Mouse (Mus musculus) forebrain, embryonic 15.5 days (tissue): ENCODE measurements around the gene Wfdc21. TPM values are rescaled to one million over a fixed set of nuclear protein-coding genes. Genes with fewer than 3 reads are reported as not detected.

Source experiments
- ATAC-seq: fragments of 200-750 bp; cut with Nextera tagmentation; replicated peaks from 2 replicates; pipeline ENCODE4 v1.8.0; 2017; ENCODE audit warnings: mild to moderate bottlenecking, moderate TSS enrichment, moderate library complexity
- H3K27ac ChIP-seq: fragments of 300-500 bp; sonication (generic); replicated peaks from 2 replicates; pipeline ENCODE4 v1.5.1; 2015; ENCODE audit warnings: mild to moderate bottlenecking, inconsistent platforms
- H3K27me3 ChIP-seq: fragments of 300-500 bp; sonication (generic); 2 replicates; pipeline ENCODE4 v1.6.1; 2015; ENCODE audit warnings: inconsistent platforms
- H3K36me3 ChIP-seq: fragments of 300-500 bp; sonication (generic); 2 replicates; pipeline ENCODE4 v1.6.1; 2015; ENCODE audit warnings: mild to moderate bottlenecking, inconsistent platforms
- H3K4me1 ChIP-seq: fragments of 300-500 bp; sonication (generic); 2 replicates; pipeline ENCODE4 v1.6.1; 2015; ENCODE audit warnings: inconsistent platforms
- H3K4me2 ChIP-seq: fragments of 300-500 bp; sonication (generic); replicated peaks from 2 replicates; pipeline ENCODE4 v1.6.1; 2015; ENCODE audit warnings: mild to moderate bottlenecking, inconsistent platforms
- H3K4me3 ChIP-seq: fragments of 300-500 bp; sonication (generic); 2 replicates; pipeline ENCODE4 v1.5.1; 2015; ENCODE audit warnings: mild to moderate bottlenecking, inconsistent platforms
- H3K9ac ChIP-seq: fragments of 300-500 bp; sonication (generic); replicated peaks from 2 replicates; pipeline ENCODE4 v1.6.1; 2015; ENCODE audit warnings: mild to moderate bottlenecking, inconsistent platforms
- H3K9me3 ChIP-seq: fragments of 300-500 bp; sonication (generic); 2 replicates; pipeline ENCODE4 v1.6.1; 2016; ENCODE audit warnings: inconsistent platforms
- WGBS: fragments of 180-500 bp; shearing (Covaris S2); methylation state at CpG from one replicate; pipeline ENCODE4 v1.1.7; 2015; ENCODE audit warnings: mixed read lengths; 5-methylcytosine and 5-hydroxymethylcytosine counted together
- polyA plus RNA-seq: library from polyadenylated mRNA; unstranded; fragments of >200 nt; fragmentation: Nextera tagmentation; extraction: Ambion mirVana; gene quantifications from 2 replicates; pipeline ENCODE4 v1.2.1, GENCODE M21; 2015

Gene Wfdc21
- polyA plus RNA-seq, 1 experiment from 2014 or later, result not detected

GRCm38 (mm10) chr11:83735881-83736280 lies 10.9 kb upstream of the Wfdc21 start:
- no peaks in the 10 kb centered on the region for H3K4me1 ChIP-seq
- no peak overlapping the region for H3K4me2 ChIP-seq
- WGBS, result 81% methylated on average over 2 of the region's 2 CpGs
- H3K9ac ChIP-seq, result no peak overlapping the region
- no peak overlapping the region for H3K27ac ChIP-seq
- no peaks in the 10 kb centered on the region for H3K36me3 ChIP-seq
- no peaks in the 10 kb centered on the region for H3K27me3 ChIP-seq
- H3K4me3 ChIP-seq, result no peak overlapping the region
- ATAC-seq, result no peak
- no peaks in the 10 kb centered on the region for H3K9me3 ChIP-seq

- H3K9me3 ChIP-seq, result no peaks in the 10 kb centered on the region
- no peaks in the 10 kb centered on the region for H3K4me1 ChIP-seq
- WGBS, result 82% methylated on average over 3 of the region's 3 CpGs
- H3K27me3 ChIP-seq, result peaks cover 9% of the 10 kb centered on the region; the same call in 1 of the 2 replicates
- no peak overlapping the region for H3K4me3 ChIP-seq
- H3K4me2 ChIP-seq, result no peak overlapping the region
- H3K9ac ChIP-seq, result no peak overlapping the region
- no peak overlapping the region for H3K27ac ChIP-seq
- no peaks in the 10 kb centered on the region for H3K36me3 ChIP-seq
- ATAC-seq, result no peak
Measured at GRCm38 (mm10) chr11:83737109-83737558, 9.6 kb upstream of the Wfdc21 start.

- Histone ChIP-seq H3K4me2 (no peak overlapping the region), H3K27me3 (peaks cover 9% of the 10 kb centered on the region; the same call in 1 of the 2 replicates), H3K27ac (no peak overlapping the region), H3K4me1 (no peaks in the 10 kb centered on the region), H3K4me3 (no peak overlapping the region), H3K36me3 (no peaks in the 10 kb centered on the region), H3K9me3 (no peaks in the 10 kb centered on the region), H3K9ac (no peak overlapping the region)
- WGBS, result 27% methylated on average over 5 of the region's 5 CpGs
- no peak for ATAC-seq
Measured at GRCm38 (mm10) chr11:83739241-83739640, 7.5 kb upstream of the Wfdc21 start.

GRCm38 (mm10) chr11:83740443-83740991 lies 6.2 kb upstream of the Wfdc21 start:
- 83% methylated on average over 4 of the region's 4 CpGs for WGBS
- ATAC-seq, result no peak

GRCm38 (mm10) chr11:83741841-83742240 lies 4.9 kb upstream of the Wfdc21 start:
- no peak overlapping the region for H3K4me3 ChIP-seq
- no peak overlapping the region for H3K4me2 ChIP-seq
- no peak for ATAC-seq
- H3K27ac ChIP-seq, result no peak overlapping the region
- no peaks in the 10 kb centered on the region for H3K36me3 ChIP-seq
- H3K9ac ChIP-seq, result no peak overlapping the region
- 85% methylated on average over 5 of the region's 5 CpGs for WGBS
- H3K9me3 ChIP-seq, result no peaks in the 10 kb centered on the region
- H3K4me1 ChIP-seq, result no peaks in the 10 kb centered on the region
- H3K27me3 ChIP-seq, result peaks cover 9% of the 10 kb centered on the region; the same call in 1 of the 2 replicates

More at GRCm38 (mm10) chr11:83740443-83740991, 6.2 kb upstream of the Wfdc21 start:
- H3K4me1 ChIP-seq, result no peaks in the 10 kb centered on the region
- H3K9ac ChIP-seq, result no peak overlapping the region
- H3K27ac ChIP-seq, result no peak overlapping the region
- H3K36me3 ChIP-seq, result no peaks in the 10 kb centered on the region
- H3K27me3 ChIP-seq, result peaks cover 9% of the 10 kb centered on the region; the same call in 1 of the 2 replicates
- no peak overlapping the region for H3K4me2 ChIP-seq
- H3K4me3 ChIP-seq, result no peak overlapping the region
- H3K9me3 ChIP-seq, result no peaks in the 10 kb centered on the region

- WGBS, result 75% methylated on average over 9 of the region's 9 CpGs
- no peak overlapping the region for H3K4me2 ChIP-seq
- H3K27me3 ChIP-seq, result peaks cover 13% of the 10 kb centered on the region; the same call in 1 of the 2 replicates
- no peaks in the 10 kb centered on the region for H3K9me3 ChIP-seq
- ATAC-seq, result no peak
- no peaks in the 10 kb centered on the region for H3K36me3 ChIP-seq
- H3K4me3 ChIP-seq, result no peak overlapping the region
- no peaks in the 10 kb centered on the region for H3K4me1 ChIP-seq
- no peak overlapping the region for H3K9ac ChIP-seq
- no peak overlapping the region for H3K27ac ChIP-seq
Measured at GRCm38 (mm10) chr11:83742731-83743355, 3.9 kb upstream of the Wfdc21 start.

- H3K27ac ChIP-seq, result no peak overlapping the region
- no peaks in the 10 kb centered on the region for H3K4me1 ChIP-seq
- no peak overlapping the region for H3K4me2 ChIP-seq
- ATAC-seq, result no peak
- 77% methylated on average over 3 of the region's 3 CpGs for WGBS
- H3K36me3 ChIP-seq, result no peaks in the 10 kb centered on the region
- no peak overlapping the region for H3K4me3 ChIP-seq
- no peak overlapping the region for H3K9ac ChIP-seq
- H3K9me3 ChIP-seq, result no peaks in the 10 kb centered on the region
- H3K27me3 ChIP-seq, result peaks cover 19% of the 10 kb centered on the region; the same call in 1 of the 2 replicates
Measured at GRCm38 (mm10) chr11:83743525-83743924, 3.2 kb upstream of the Wfdc21 start.

GRCm38 (mm10) chr11:83746152-83746551 lies 588 bp upstream of the Wfdc21 start:
- Histone ChIP-seq H3K27me3 (peaks cover 18% of the 10 kb centered on the region; the same call in 1 of the 2 replicates), H3K9me3 (no peaks in the 10 kb centered on the region), H3K4me2 (no peak overlapping the region), H3K36me3 (no peaks in the 10 kb centered on the region), H3K9ac (no peak overlapping the region), H3K27ac (no peak overlapping the region), H3K4me1 (no peaks in the 10 kb centered on the region), H3K4me3 (no peak overlapping the region)
- no peak for ATAC-seq
- WGBS, result 81% methylated on average over 4 of the region's 4 CpGs

- H3K9me3 ChIP-seq, result no peaks in the 10 kb centered on the region
- H3K27me3 ChIP-seq, result peaks cover 24% of the 10 kb centered on the region; the same call in 1 of the 2 replicates
- no peak for ATAC-seq
- H3K4me3 ChIP-seq, result no peak overlapping the region
- H3K36me3 ChIP-seq, result no peaks in the 10 kb centered on the region
- 68% methylated on average over 6 of the region's 6 CpGs for WGBS
- no peak overlapping the region for H3K9ac ChIP-seq
- H3K27ac ChIP-seq, result no peak overlapping the region
- H3K4me1 ChIP-seq, result no peaks in the 10 kb centered on the region
- no peak overlapping the region for H3K4me2 ChIP-seq
Measured at GRCm38 (mm10) chr11:83747376-83748265, 881 bp downstream of the Wfdc21 start.

- no peaks in the 10 kb centered on the region for H3K9me3 ChIP-seq
- peak within 1 kb of the TSS; percentile 93 for H3K9ac ChIP-seq
- H3K4me3 ChIP-seq, result peak within 1 kb of the TSS; percentile 92
- H3K4me1 ChIP-seq, result peaks cover 24% of the 10 kb centered on the region
- H3K27ac ChIP-seq, result peak within 1 kb of the TSS; percentile 93
- peak; percentile 98 for ATAC-seq
- peak within 1 kb of the TSS; percentile 56 for H3K4me2 ChIP-seq
- H3K36me3 ChIP-seq, result peaks cover 28% of the 10 kb centered on the region
- peaks cover 12% of the 10 kb centered on the region; the same call in 1 of the 2 replicates for H3K27me3 ChIP-seq
- WGBS, result under 1% methylated on average over 46 of the region's 47 CpGs
Measured at GRCm38 (mm10) chr11:83753581-83754181, 6.9 kb downstream of the Wfdc21 start, which contains the start of gene Heatr6. Heatr6 (plus strand) TSS chr11:83753696.

- H3K27ac ChIP-seq, result peak overlapping the region; percentile 93
- 3% methylated on average over 8 of the region's 8 CpGs for WGBS
- H3K4me3 ChIP-seq, result peak overlapping the region; percentile 92
- ATAC-seq, result peak; percentile 49
- no peaks in the 10 kb centered on the region for H3K9me3 ChIP-seq
- H3K27me3 ChIP-seq, result peaks cover 12% of the 10 kb centered on the region; the same call in 1 of the 2 replicates
- H3K36me3 ChIP-seq, result peaks cover 34% of the 10 kb centered on the region
- H3K4me1 ChIP-seq, result peaks cover 24% of the 10 kb centered on the region
- peak overlapping the region; percentile 56 for H3K4me2 ChIP-seq
- peak overlapping the region; percentile 93 for H3K9ac ChIP-seq
Measured at GRCm38 (mm10) chr11:83754227-83754626, 7.5 kb downstream of the Wfdc21 start.
